Mouse (Mus musculus) stomach, embryonic 14.5 days (tissue): ENCODE measurements around the gene Fstl1. TPM values are rescaled to one million over a fixed set of nuclear protein-coding genes. Genes with fewer than 3 reads are reported as not detected.

ENCODE experiments used
- ATAC-seq: fragments of 200-750 bp; cut with Nextera tagmentation; 2 replicates; pipeline ENCODE4 v1.8.0; 2017; ENCODE audit warnings: low read depth, moderate TSS enrichment; ENCODE audit not compliant: insufficient number of reproducible peaks, insufficient read depth, low FRiP score
- H3K27ac ChIP-seq: fragments of 300-500 bp; sonication (generic); 2 replicates; pipeline ENCODE4 v1.5.1; 2014; ENCODE audit warnings: mild to moderate bottlenecking, low read length, moderate library complexity, mixed read lengths
- H3K27me3 ChIP-seq: fragments of 300-500 bp; sonication (generic); 2 replicates; pipeline ENCODE4 v1.6.1; 2014; ENCODE audit warnings: low read length, control low read depth, mixed read lengths; ENCODE audit not compliant: control insufficient read depth, insufficient read depth
- H3K36me3 ChIP-seq: fragments of 300-500 bp; sonication (generic); 2 replicates; pipeline ENCODE4 v1.6.1; 2014; ENCODE audit warnings: mild to moderate bottlenecking, control low read depth, low read length, moderate library complexity, mixed read lengths; ENCODE audit not compliant: control insufficient read depth, insufficient read depth
- H3K4me1 ChIP-seq: fragments of 300-500 bp; sonication (generic); 2 replicates; pipeline ENCODE4 v1.6.1; 2014; ENCODE audit warnings: low read length, control low read depth, mixed read lengths; ENCODE audit not compliant: control insufficient read depth, insufficient read depth
- H3K4me2 ChIP-seq: fragments of 300-500 bp; sonication (generic); replicated peaks from 2 replicates; pipeline ENCODE4 v1.6.1; 2014; ENCODE audit warnings: low read depth, low read length, control low read depth
- H3K4me3 ChIP-seq: fragments of 300-500 bp; sonication (generic); 2 replicates; pipeline ENCODE4 v1.5.1; 2014; ENCODE audit warnings: low read depth, low read length, control low read depth
- H3K9ac ChIP-seq: fragments of 300-500 bp; sonication (generic); replicated peaks from 2 replicates; pipeline ENCODE4 v1.6.1; 2014; ENCODE audit warnings: low read depth, mild to moderate bottlenecking, control low read depth, low read length, moderate library complexity, mixed read lengths
- H3K9me3 ChIP-seq: fragments of 300-500 bp; sonication (generic); 2 replicates; pipeline ENCODE4 v1.6.1; 2016; ENCODE audit warnings: low read depth, low read length, control low read depth; ENCODE audit not compliant: control insufficient read depth
- WGBS: fragments of 180-500 bp; shearing (Covaris S2); extraction: QIAGEN DNeasy Blood & Tissue Kit; methylation state at CpG from one replicate; pipeline ENCODE4 v1.1.7; 2014; 5-methylcytosine and 5-hydroxymethylcytosine counted together
- polyA plus RNA-seq: library from polyadenylated mRNA; unstranded; fragments of >200 nt; fragmentation: Nextera tagmentation; extraction: Ambion mirVana; gene quantifications from 2 replicates; pipeline ENCODE4 v1.2.1, GENCODE M21; 2014

Gene Fstl1
- polyA plus RNA-seq, 1 experiment from 2014 or later: 519 TPM

DNA sequence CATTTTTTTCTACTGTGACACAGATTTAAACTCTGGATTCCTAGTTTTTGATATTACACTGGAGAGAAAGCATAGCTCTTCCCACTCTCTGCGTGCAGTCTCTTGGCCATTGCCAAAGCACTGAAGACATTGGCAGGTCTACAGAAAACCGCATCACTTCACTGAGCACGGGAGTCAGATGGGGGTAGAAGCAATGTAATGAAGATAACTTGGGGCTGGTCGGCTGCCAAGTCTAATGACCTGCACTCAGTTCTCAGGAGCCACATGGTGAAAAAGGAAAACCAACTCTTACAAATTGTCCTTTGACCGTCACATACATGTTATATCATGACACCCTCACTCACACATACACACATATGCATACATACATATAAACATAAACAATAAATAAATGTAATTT lies 47.3 kb downstream of the Fstl1 start:
- H3K4me2 ChIP-seq: no peak overlapping the region
- no peaks in the 10 kb centered on the region for H3K27me3 ChIP-seq
- H3K9me3 ChIP-seq: no peaks in the 10 kb centered on the region
- H3K4me3 ChIP-seq: no peak overlapping the region
- no peaks in the 10 kb centered on the region for H3K4me1 ChIP-seq
- H3K9ac ChIP-seq: no peak overlapping the region
- WGBS: 79% methylated on average over 5 of the region's 5 CpGs
- no peak for ATAC-seq
- no peak overlapping the region for H3K27ac ChIP-seq
- H3K36me3 ChIP-seq: peaks cover 81% of the 10 kb centered on the region

DNA sequence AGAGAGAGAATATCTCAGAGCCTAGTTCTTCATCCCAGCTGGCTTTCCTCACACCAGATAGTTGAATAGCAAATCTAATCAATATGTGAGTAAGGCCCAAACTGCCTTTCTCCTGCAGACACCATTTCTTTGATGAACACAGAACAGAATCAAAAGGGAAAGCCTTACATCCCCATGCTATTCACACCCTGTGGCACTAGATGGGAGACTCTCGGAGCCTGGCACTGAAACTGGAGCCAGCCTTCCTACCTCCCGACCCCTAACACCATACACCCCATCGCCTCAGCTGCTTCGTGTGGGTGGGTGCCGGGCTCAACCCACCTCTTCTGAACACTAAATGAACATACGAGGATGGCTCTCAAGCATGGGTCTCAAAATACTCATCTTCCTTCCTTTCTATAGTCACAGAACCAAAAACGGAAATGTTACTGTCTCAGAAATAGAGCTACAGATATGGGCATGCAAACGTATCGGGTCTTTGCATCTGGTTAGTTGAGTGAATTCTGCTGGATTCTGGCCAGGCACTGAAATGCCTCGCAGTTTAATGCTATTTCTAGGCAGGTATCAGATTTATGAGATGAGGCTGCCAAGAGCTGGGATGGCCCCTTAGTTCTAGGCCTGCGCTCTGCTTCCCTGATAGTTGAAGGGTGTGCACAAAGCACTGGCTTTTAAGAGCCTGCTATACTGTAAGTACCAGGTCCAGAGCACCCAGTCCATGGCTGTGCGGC lies 48.3 kb downstream of the Fstl1 start:
- Histone ChIP-seq H3K36me3 (peaks cover 88% of the 10 kb centered on the region), H3K9ac (no peak overlapping the region), H3K9me3 (no peaks in the 10 kb centered on the region), H3K4me1 (no peaks in the 10 kb centered on the region), H3K4me3 (no peak overlapping the region), H3K27me3 (no peaks in the 10 kb centered on the region), H3K4me2 (no peak overlapping the region), H3K27ac (no peak overlapping the region)
- ATAC-seq: no peak
- WGBS: 76% methylated on average over 12 of the region's 12 CpGs

DNA sequence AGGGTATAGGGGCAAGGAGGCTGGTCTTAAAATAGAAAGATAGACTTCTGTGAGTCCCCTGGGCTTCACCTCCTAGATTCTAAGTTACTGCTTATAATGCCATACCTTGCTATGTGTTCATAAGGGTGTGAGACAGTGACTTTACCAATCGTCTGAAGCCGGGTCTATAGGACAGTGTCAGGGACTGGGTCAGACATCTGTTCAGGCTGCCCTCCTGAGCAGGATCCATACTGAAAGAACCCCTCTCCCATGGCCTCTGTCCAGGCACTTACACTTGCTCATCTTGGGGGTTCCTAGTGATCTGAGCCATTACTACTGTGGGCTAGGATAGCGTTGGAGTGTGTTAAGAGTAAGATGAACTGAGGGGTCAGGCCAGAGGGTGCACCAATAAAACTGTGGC lies 49.6 kb downstream of the Fstl1 start:
- WGBS: 90% methylated on average over 3 of the region's 3 CpGs
- Histone ChIP-seq H3K4me1 (no peaks in the 10 kb centered on the region), H3K4me2 (no peak overlapping the region), H3K9me3 (no peaks in the 10 kb centered on the region), H3K27ac (no peak overlapping the region), H3K4me3 (no peak overlapping the region), H3K9ac (no peak overlapping the region), H3K36me3 (peaks cover 92% of the 10 kb centered on the region), H3K27me3 (no peaks in the 10 kb centered on the region)
- no peak for ATAC-seq

DNA sequence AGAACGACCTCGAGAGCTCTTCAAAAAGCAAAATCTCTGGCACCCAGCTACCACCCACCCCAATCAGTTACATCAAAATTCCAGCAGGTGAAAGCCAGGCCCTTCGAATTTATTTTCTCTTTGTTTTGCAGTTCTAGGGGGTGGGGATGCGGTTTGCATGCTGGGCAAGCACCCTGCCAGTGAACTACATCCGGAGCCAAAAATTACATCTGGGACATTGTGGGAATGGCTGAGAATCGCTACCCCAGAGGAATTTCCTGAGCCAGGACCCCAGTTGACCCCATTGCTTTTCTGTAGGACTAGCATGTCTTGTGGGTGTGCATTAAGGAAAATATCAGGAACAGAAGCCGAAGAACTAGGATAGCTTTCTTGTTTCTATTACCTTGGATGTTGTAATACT lies 54.4 kb downstream of the Fstl1 start:
- H3K27ac ChIP-seq: no peak overlapping the region
- 82% methylated on average over 7 of the region's 7 CpGs for WGBS
- no peak overlapping the region for H3K4me3 ChIP-seq
- no peak for ATAC-seq
- H3K4me2 ChIP-seq: no peak overlapping the region
- H3K4me1 ChIP-seq: no peaks in the 10 kb centered on the region
- no peaks in the 10 kb centered on the region for H3K27me3 ChIP-seq
- H3K36me3 ChIP-seq: peaks cover 85% of the 10 kb centered on the region
- H3K9me3 ChIP-seq: no peaks in the 10 kb centered on the region
- no peak overlapping the region for H3K9ac ChIP-seq

DNA sequence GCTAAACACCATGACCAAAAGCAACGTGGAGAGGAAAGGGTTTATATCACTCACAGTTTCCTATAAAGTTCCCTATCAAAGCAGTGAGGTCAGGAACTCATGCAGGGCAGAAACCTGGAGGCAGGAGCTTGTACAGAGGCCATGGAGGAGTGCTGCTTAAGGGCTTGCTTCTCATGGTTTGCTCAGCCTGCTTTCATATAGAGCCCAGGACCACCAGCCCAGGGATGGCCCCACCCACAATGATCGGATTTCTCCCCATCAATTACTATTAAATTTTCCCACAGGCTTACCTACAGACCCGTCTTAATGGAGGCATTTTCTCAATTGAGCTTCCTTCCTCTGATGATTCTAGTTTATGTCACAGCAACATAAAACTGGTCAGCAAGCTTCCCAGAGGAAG lies 60.9 kb downstream of the Fstl1 start:
- Histone ChIP-seq H3K36me3 (peaks cover 29% of the 10 kb centered on the region), H3K9me3 (no peaks in the 10 kb centered on the region), H3K27me3 (no peaks in the 10 kb centered on the region), H3K9ac (no peak overlapping the region), H3K4me1 (no peaks in the 10 kb centered on the region), H3K4me2 (no peak overlapping the region), H3K4me3 (no peak overlapping the region), H3K27ac (no peak overlapping the region)
- ATAC-seq: no peak
- 63% methylated on average over 3 of the region's 3 CpGs for WGBS

DNA sequence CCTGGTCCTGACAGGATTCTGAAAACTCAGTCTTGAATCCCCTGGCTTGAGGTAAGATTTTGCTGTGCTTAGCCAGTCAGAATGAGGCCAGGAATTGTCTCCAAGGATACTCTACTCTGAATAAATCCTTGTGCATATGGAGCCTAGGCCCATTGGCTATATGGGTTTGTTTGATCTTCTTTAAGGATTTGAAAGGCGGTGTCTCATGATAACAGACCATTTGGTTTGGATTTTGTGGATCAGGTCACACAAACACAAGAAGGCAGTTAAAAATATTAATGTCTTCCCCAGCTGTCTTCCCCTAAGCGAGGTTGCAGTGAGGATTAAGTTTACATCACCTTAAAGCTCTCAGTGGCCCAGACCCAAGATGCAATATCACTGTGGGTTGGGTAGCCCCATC lies 65.8 kb downstream of the Fstl1 start:
- Histone ChIP-seq H3K27me3 (no peaks in the 10 kb centered on the region), H3K36me3 (no peaks in the 10 kb centered on the region), H3K9ac (no peak overlapping the region), H3K4me1 (no peaks in the 10 kb centered on the region), H3K9me3 (no peaks in the 10 kb centered on the region), H3K4me2 (no peak overlapping the region), H3K4me3 (no peak overlapping the region), H3K27ac (no peak overlapping the region)
- ATAC-seq: no peak
- 38% methylated on average over 2 of the region's 2 CpGs for WGBS

DNA sequence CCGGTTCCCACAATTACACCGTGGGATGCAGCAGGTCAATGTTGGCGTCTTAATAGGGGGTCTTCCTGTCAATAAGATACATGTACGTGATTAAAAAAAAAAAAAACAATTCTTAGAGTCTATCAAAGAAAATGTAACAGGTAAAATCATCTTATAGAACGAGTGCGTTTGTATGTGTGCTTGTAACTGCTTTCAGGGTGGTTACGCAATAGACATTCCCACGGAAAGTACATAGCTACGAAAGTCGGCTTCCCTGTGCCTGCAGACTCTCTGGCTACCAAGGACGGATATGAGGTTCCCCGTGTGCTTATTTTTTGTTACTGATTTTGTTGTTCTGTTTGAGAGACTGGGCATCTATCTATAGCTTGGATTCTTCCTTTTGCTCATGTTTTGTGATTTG lies 67.1 kb downstream of the Fstl1 start:
- Histone ChIP-seq H3K27me3 (no peaks in the 10 kb centered on the region), H3K9me3 (no peaks in the 10 kb centered on the region), H3K36me3 (no peaks in the 10 kb centered on the region), H3K4me2 (no peak overlapping the region), H3K9ac (no peak overlapping the region), H3K27ac (no peak overlapping the region), H3K4me3 (no peak overlapping the region), H3K4me1 (no peaks in the 10 kb centered on the region)
- ATAC-seq: no peak
- 88% methylated on average over 12 of the region's 12 CpGs for WGBS

DNA sequence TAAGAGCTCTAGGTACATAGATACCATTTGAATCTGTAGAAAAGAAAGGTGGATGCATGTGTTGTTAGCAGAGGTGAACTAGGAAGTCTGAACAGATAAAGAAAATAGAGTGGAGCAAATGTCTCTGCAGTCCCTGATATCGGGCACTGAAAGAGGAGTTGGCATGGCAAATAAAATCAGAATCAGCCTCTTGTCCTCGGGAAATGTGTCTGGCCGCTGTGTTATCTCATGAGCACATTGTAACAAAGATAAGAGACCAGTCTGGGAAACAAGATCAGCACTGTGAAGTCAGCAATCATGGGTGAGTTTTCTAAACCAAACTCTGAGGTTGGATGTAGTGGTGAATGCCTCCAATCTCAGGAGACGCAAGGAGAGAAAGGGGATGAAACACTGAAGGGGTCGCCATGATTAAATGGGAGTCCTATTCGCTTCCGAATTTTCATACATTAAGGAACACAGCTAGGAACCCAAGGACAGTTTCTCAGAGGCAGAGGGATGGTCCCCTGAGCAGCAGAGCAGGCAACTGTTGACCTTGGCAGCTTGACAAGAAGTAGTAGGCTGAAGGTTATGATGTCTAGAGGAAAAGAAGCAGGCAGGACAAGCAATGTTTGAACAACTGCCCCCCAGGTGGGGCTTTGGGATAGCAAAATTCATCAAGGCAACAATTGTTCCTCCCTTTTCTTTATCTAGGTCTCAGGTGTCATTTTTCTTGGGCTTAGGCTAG lies 68.7 kb downstream of the Fstl1 start:
- ATAC-seq: no peak
- no peak overlapping the region for H3K9ac ChIP-seq
- H3K4me3 ChIP-seq: no peak overlapping the region
- no peaks in the 10 kb centered on the region for H3K27me3 ChIP-seq
- no peaks in the 10 kb centered on the region for H3K36me3 ChIP-seq
- no peaks in the 10 kb centered on the region for H3K9me3 ChIP-seq
- 68% methylated on average over 7 of the region's 7 CpGs for WGBS
- H3K4me1 ChIP-seq: no peaks in the 10 kb centered on the region
- H3K4me2 ChIP-seq: no peak overlapping the region
- H3K27ac ChIP-seq: no peak overlapping the region
